Mouse (Mus musculus) intestine, embryonic 16.5 days (tissue): ENCODE results near the gene Slc25a11. TPM values are rescaled to one million over a fixed set of nuclear protein-coding genes. Genes with fewer than 3 reads are reported as not detected.

ENCODE experiments used
- ATAC-seq: fragments of 200-750 bp; cut with Nextera tagmentation; 2 replicates; pipeline ENCODE4 v1.8.0; 2017; ENCODE audit warnings: moderate TSS enrichment, moderate library complexity
- H3K27ac ChIP-seq: fragments of 300-500 bp; sonication (generic); 2 replicates; pipeline ENCODE4 v1.5.1; 2014; ENCODE audit warnings: mild to moderate bottlenecking, low read length
- H3K27me3 ChIP-seq: fragments of 300-500 bp; sonication (generic); replicated peaks from 2 replicates; pipeline ENCODE4 v1.6.1; 2014; ENCODE audit warnings: low read length, control low read depth, mixed read lengths; ENCODE audit not compliant: control insufficient read depth, insufficient read depth
- H3K36me3 ChIP-seq: fragments of 300-500 bp; sonication (generic); 2 replicates; pipeline ENCODE4 v1.6.1; 2014; ENCODE audit warnings: low read length, control low read depth; ENCODE audit not compliant: control insufficient read depth, insufficient read depth
- H3K4me1 ChIP-seq: fragments of 300-500 bp; sonication (generic); 2 replicates; pipeline ENCODE4 v1.6.1; 2014; ENCODE audit warnings: low read length, control low read depth, mixed read lengths; ENCODE audit not compliant: control insufficient read depth, insufficient read depth
- H3K4me2 ChIP-seq: fragments of 300-500 bp; sonication (generic); 2 replicates; pipeline ENCODE4 v1.6.1; 2014; ENCODE audit warnings: low read depth, low read length, control low read depth
- H3K4me3 ChIP-seq: fragments of 300-500 bp; sonication (generic); 2 replicates; pipeline ENCODE4 v1.5.1; 2014; ENCODE audit warnings: mild to moderate bottlenecking, low read length
- H3K9ac ChIP-seq: fragments of 300-500 bp; sonication (generic); 2 replicates; pipeline ENCODE4 v1.6.1; 2014; ENCODE audit warnings: low read depth, low read length
- H3K9me3 ChIP-seq: fragments of 300-500 bp; sonication (generic); 2 replicates; pipeline ENCODE4 v1.6.1; 2016; ENCODE audit warnings: low read length, control low read depth; ENCODE audit not compliant: control insufficient read depth
- WGBS: fragments of 180-500 bp; shearing (Covaris S2); extraction: QIAGEN DNeasy Blood & Tissue Kit; methylation state at CpG from one replicate; pipeline ENCODE4 v1.1.7; 2014; 5-methylcytosine and 5-hydroxymethylcytosine counted together
- polyA plus RNA-seq: library from polyadenylated mRNA; unstranded; fragments of >200 nt; fragmentation: Nextera tagmentation; extraction: Ambion mirVana; gene quantifications from 2 replicates; pipeline ENCODE4 v1.2.1, GENCODE M21; 2015

The Slc25a11 gene
- polyA plus RNA-seq, 1 experiment from 2014 or later: 215 TPM

DNA sequence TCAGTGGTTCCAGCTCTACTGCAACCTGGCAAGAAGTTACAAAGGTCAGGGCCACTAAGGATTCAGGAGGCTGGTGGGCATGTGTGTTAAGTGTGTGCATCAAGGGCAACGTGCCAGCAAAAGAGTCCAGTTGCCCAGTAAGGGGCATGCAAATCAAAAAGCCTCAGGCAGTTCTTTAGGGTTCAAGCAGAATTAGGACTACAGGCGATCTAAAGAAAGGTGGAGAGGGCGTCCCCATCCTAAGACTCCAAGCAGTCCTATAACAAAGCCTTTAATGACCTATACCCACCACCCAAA, 1.1 kb downstream of the Slc25a11 start:
- H3K4me3 ChIP-seq: peak overlapping the region; percentile 76
- H3K36me3 ChIP-seq: peaks cover 28% of the 10 kb centered on the region
- H3K4me1 ChIP-seq: peaks cover 30% of the 10 kb centered on the region
- no peaks in the 10 kb centered on the region for H3K9me3 ChIP-seq
- peak overlapping the region; percentile 68 for H3K4me2 ChIP-seq
- peak overlapping the region; percentile 94 for H3K27ac ChIP-seq
- H3K27me3 ChIP-seq: no peaks in the 10 kb centered on the region
- WGBS: 17% methylated on average over 3 of the region's 3 CpGs
- no peak for ATAC-seq
- peak overlapping the region; percentile 92 for H3K9ac ChIP-seq

DNA sequence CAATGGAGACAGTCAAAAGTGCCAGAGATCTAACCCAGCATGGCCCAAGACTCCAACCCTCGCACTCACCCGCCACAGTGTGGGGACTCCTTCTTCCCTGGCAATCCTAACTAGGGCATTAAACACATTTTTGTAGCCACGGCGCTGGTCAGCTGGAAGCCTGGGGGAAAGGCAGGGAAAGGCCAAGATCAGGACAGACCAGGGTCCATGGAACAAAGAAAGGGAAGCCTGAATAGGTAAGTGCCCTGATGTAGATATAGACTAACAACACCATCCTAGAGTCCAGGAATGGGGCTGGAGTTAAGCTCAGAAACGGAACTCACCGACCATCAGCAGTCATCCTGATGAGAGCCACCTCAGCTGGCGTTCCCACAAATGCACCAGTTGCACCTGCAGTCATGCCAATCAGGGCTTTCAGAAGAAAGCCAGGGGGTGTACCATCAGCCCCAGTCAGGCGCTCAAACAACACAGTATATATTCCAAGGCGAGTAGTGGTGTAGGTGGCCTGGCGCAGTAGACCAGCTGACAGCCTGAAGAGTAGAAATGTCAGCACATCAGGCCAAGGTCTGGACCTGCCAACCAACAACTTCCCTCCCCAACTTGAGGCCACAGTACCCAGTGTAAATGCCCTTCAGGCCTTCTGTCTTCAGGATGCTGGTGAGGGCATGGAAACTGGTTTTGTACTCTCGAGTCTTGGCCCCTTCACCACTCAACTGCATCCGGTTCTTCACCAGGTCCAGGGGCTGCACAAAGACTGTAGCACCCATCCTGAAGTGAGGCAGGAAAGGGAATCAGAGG, 1.6 kb downstream of the Slc25a11 start:
- no peaks in the 10 kb centered on the region for H3K27me3 ChIP-seq
- H3K9me3 ChIP-seq: no peaks in the 10 kb centered on the region
- H3K4me3 ChIP-seq: peak overlapping the region; percentile 76
- H3K36me3 ChIP-seq: peaks cover 23% of the 10 kb centered on the region
- WGBS: 86% methylated on average over 12 of the region's 12 CpGs
- no peak for ATAC-seq
- peak overlapping the region; percentile 92 for H3K9ac ChIP-seq
- peaks cover 25% of the 10 kb centered on the region for H3K4me1 ChIP-seq
- no peak overlapping the region for H3K27ac ChIP-seq
- H3K4me2 ChIP-seq: peak overlapping the region; percentile 68

DNA sequence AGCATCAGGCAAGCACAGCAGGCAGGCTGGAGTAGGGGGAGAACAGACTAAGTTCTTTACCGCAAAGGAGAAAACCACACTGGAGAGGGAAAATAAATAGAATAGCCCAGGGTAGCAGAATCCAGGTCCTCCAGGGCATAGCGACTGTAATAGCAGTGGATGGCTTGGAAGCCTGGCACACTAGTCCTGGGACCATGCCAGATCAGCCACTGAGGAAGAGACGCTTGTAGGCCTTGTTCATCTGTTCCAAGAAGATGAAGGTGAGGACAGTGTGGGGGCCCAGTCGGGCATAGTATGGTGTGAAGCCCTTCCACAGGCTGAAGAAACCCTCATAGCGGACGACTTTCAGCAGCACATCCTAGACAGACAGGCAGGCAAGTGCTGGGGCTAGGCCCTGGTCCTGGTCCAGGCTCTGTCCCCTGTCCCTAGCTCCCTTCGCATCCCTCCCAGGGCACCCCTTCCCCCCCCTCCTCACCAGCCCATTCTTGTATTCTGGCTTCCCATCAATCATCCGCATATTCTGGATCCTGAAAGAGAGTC, 2.6 kb downstream of the Slc25a11 start:
- Histone ChIP-seq H3K4me2 (no peak overlapping the region), H3K27ac (no peak overlapping the region), H3K4me1 (peaks cover 17% of the 10 kb centered on the region), H3K4me3 (no peak overlapping the region), H3K27me3 (no peaks in the 10 kb centered on the region), H3K9me3 (no peaks in the 10 kb centered on the region), H3K36me3 (peaks cover 22% of the 10 kb centered on the region), H3K9ac (no peak overlapping the region)
- WGBS: 96% methylated on average over 8 of the region's 8 CpGs
- no peak for ATAC-seq

DNA sequence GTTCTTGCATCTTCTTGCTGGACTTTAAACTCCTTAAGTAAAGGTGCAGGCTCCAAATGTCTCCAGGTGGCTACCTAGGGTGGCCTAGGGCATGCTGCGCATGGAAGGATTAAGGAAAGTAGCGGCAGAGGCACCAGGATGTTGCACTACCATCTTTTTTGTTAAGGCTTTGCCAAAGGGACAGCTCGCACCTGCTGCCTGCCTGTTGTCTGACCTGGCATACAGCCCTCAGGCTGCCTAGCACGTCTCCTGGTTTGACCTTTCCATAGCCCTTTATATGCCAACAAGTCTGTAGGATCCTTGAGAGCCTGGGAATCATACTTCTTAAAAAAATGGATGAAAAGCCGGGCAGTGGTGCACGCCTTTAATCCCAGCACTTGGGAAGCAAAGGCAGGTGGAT, 4.2 kb downstream of the Slc25a11 start:
- Histone ChIP-seq H3K4me1 (peaks cover 7% of the 10 kb centered on the region), H3K4me3 (no peak overlapping the region), H3K36me3 (peaks cover 13% of the 10 kb centered on the region; the same call in 1 of the 2 replicates), H3K4me2 (no peak overlapping the region), H3K27ac (no peak overlapping the region), H3K9me3 (no peaks in the 10 kb centered on the region), H3K9ac (no peak overlapping the region), H3K27me3 (no peaks in the 10 kb centered on the region)
- ATAC-seq: no peak
- WGBS: 95% methylated on average over 6 of the region's 6 CpGs

DNA sequence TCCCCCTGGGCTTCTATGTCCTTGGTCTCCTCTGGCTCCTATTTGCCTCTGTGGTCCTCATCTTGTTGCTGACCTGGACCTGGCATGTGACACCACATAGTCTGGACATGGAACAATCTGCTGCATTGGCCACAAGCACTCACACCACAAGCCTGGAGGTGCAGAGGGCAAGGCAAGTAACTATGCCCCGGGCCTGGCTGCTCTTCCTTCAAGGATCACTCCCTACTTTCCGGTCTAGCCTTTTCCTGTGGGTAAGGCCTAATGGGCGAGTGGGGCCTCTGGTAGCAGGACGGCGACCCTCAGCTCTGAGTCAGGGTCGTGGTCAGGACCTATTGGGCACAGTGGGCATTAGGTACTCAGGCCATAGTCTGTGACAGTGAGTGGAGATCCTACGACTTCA, 6.0 kb downstream of the Slc25a11 start:
- no peak overlapping the region for H3K9ac ChIP-seq
- H3K27me3 ChIP-seq: no peaks in the 10 kb centered on the region
- H3K4me1 ChIP-seq: peaks cover 7% of the 10 kb centered on the region
- H3K27ac ChIP-seq: no peak overlapping the region
- H3K4me3 ChIP-seq: no peak overlapping the region
- WGBS: 80% methylated on average over 7 of the region's 7 CpGs
- H3K4me2 ChIP-seq: no peak overlapping the region
- no peak for ATAC-seq
- no peaks in the 10 kb centered on the region for H3K9me3 ChIP-seq
- peaks cover 13% of the 10 kb centered on the region; the same call in 1 of the 2 replicates for H3K36me3 ChIP-seq

DNA sequence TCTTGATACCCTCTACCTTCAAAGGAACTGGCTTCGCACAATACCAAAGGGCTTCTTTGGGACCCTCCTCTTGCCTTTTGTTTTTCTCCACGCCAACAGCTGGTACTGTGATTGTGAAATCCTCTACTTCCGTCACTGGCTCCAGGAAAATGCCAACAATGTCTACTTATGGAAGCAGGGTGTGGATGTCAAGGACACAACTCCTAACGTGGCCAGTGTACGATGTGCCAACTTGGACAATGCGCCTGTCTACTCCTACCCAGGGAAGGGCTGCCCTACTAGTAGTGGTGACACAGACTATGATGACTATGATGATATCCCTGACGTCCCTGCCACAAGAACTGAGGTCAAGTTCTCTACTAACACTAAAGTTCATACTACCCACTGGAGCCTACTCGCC, 7.3 kb downstream of the Slc25a11 start:
- Histone ChIP-seq H3K27me3 (no peaks in the 10 kb centered on the region), H3K4me2 (no peak overlapping the region), H3K36me3 (peaks cover 8% of the 10 kb centered on the region; the same call in 1 of the 2 replicates), H3K9ac (no peak overlapping the region), H3K4me1 (no peaks in the 10 kb centered on the region), H3K9me3 (no peaks in the 10 kb centered on the region), H3K4me3 (no peak overlapping the region), H3K27ac (no peak overlapping the region)
- ATAC-seq: no peak
- 86% methylated on average over 8 of the region's 8 CpGs for WGBS

DNA sequence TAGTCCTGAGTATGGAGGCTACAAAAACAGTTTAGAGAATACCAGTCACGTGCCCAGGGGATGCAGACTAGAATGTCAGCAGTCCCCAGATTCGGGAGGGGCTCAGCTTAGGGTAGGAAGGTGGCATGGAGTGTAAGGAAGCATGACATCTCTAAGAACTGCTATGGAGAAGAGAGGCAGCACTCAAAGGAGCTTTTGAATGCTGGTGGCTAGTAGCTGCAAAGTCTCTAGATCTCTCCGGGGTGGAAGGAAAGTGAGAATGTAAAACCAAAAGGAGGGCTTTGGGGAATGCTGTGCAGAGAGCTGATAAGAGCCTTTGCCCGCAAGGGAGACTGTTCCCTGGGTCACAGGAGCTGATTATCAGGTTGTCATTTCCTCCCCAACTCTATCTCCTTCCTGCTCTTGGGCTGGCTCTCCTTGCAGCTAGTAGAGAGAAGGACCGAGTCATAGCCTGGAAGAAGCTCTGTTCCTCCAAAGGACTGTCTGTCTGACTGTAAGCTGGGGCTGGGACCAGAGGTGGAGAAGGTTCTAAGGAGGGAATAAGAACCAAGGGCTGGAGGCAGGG, 8.5 kb downstream of the Slc25a11 start, which contains the start of gene Gp1ba:
Gp1ba (plus strand) TSS at position 409 of the 565 bp plus-strand sequence.
- H3K27ac ChIP-seq: no peak within 1 kb of the TSS
- no peak within 1 kb of the TSS for H3K9ac ChIP-seq
- 36% methylated on average over 5 of the region's 5 CpGs for WGBS
- no peak within 1 kb of the TSS for H3K4me2 ChIP-seq
- H3K36me3 ChIP-seq: no peaks in the 10 kb centered on the region
- no peaks in the 10 kb centered on the region for H3K9me3 ChIP-seq
- H3K4me3 ChIP-seq: no peak within 1 kb of the TSS
- ATAC-seq: peak; percentile 23; the same call in 1 of the 2 replicates
- H3K4me1 ChIP-seq: no peaks in the 10 kb centered on the region
- no peaks in the 10 kb centered on the region for H3K27me3 ChIP-seq

DNA sequence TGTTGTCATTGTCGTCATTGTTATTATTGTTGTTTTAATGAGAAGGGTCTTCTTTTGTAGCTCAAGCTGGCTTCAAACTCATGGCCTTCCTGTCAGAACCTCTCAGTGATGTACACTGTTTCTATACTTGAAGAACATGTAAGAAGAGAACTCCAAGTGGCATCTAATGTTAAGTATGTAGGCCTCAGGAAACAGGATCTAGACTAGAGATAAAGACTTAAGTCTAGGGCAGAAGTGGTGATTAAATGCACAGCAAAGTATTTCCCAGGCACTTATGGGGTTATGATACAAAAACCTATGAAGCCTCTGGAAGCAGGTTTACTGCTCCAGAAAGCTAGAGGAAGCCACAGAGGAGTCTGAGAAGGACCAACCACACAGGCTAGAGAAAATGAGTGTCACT, 9.0 kb downstream of the Slc25a11 start:
- Histone ChIP-seq H3K27me3 (no peaks in the 10 kb centered on the region), H3K4me3 (no peak overlapping the region), H3K4me2 (no peak overlapping the region), H3K9ac (no peak overlapping the region), H3K9me3 (no peaks in the 10 kb centered on the region), H3K36me3 (no peaks in the 10 kb centered on the region), H3K4me1 (no peaks in the 10 kb centered on the region), H3K27ac (no peak overlapping the region)
- no peak for ATAC-seq
- 79% methylated on average over 1 of the region's 1 CpGs for WGBS

DNA sequence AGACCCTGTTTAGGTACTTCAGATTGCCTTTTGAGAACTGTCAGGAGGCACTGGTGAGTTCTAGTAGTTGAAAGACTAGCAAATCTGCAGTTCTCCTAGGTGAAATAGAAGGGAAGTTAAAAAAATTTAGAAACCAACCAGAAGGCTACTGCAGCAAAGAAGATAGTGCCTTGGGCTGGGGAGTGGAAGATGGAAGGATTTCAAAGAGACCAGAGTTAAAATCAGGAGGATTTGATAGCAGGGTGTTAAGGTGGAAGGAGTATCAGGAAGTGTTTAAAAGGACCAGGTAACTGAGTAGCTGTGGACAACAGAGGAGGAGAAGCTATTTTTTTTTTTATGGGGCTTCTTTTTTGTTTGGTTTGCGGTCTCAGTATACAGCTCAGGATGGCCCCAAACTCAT, 9.5 kb downstream of the Slc25a11 start:
- H3K4me3 ChIP-seq: no peak overlapping the region
- no peaks in the 10 kb centered on the region for H3K4me1 ChIP-seq
- H3K36me3 ChIP-seq: no peaks in the 10 kb centered on the region
- H3K9ac ChIP-seq: no peak overlapping the region
- H3K27me3 ChIP-seq: no peaks in the 10 kb centered on the region
- H3K27ac ChIP-seq: no peak overlapping the region
- H3K9me3 ChIP-seq: no peaks in the 10 kb centered on the region
- no peak overlapping the region for H3K4me2 ChIP-seq
- no peak for ATAC-seq
- WGBS: 92% methylated on average over 1 of the region's 1 CpGs
